8 mouse cellular contexts compared by ENCODE assay signal in the genomic region with DNA sequence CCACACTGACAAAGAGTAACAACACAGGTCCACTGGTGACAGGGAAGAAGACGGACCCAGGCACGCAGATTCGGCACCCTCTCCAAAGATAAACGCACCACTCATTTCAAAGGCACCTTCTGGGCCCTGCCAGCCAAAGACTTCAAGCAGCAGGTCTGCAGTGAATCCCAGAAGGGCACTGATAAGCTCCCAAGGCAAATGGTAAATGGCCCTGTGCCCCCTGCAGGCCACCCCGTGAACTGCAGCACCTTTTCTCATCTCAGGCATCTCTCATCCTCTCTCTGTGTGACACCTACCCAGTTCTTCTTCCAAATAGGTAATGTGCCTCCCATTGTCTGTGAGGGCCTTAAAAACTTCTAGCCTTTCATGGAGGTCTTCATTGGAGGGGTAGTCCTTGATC. TPM values are rescaled to one million over a fixed set of nuclear protein-coding genes. Genes with fewer than 3 reads are reported as not detected.
DNase-seq lines count a peak whose midpoint lies in the region; ATAC-seq and TF ChIP-seq lines count a peak whose summit lies in the region.

No protein-coding gene starts in this region.

- H3K9ac ChIP-seq in forebrain, postnatal 0 days: no peak overlapping the region
- no peak overlapping the region for H3K9ac ChIP-seq in forebrain, embryonic 13.5 days

- peak; percentile 89 for TF ChIP-seq CTCF in forebrain, postnatal 0 days (IDR thresholded peaks at IDR 0.05; ENCODE audit: low read depth)
- TF ChIP-seq CTCF in bone marrow, adult 2 months (IDR thresholded peaks at IDR 0.05; ENCODE audit: control insufficient read depth, insufficient read depth, low read length): peak; percentile 92
- peak; percentile 97 for TF ChIP-seq CTCF in lung, adult 2 months (IDR thresholded peaks at IDR 0.05; ENCODE audit: insufficient read depth, low read length)
- TF ChIP-seq CTCF in small intestine, adult 2 months (IDR thresholded peaks at IDR 0.05; ENCODE audit: extremely low read depth, insufficient read length, insufficient replicate concordance, low read depth, low read length): peak; percentile 97; the same call in 1 of the 2 replicates

- TF ChIP-seq POLR2A in bone marrow, adult 2 months (IDR thresholded peaks at IDR 0.05; ENCODE audit: borderline replicate concordance, control insufficient read depth, low read depth, low read length): no peak
- TF ChIP-seq POLR2A in lung, adult 2 months (IDR thresholded peaks at IDR 0.05; ENCODE audit: borderline replicate concordance, extremely low read depth, low read depth, low read length): no peak
- peak; percentile 20; the same call in 1 of the 2 replicates for TF ChIP-seq POLR2A in small intestine, adult 2 months (IDR thresholded peaks at IDR 0.05; ENCODE audit: low read depth, low read length)

- no peak overlapping the region for H3K4me3 ChIP-seq in forebrain, postnatal 0 days (ENCODE audit: low read depth, low read length)
- H3K4me3 ChIP-seq in forebrain, embryonic 13.5 days: no peak overlapping the region
- no peak overlapping the region for H3K4me3 ChIP-seq in bone marrow, adult 2 months (replicated peaks; ENCODE audit: control insufficient read depth, low read depth, low read length)
- H3K4me3 ChIP-seq in lung, adult 2 months (replicated peaks; ENCODE audit: extremely low read depth, low read depth, low read length): no peak overlapping the region
- H3K4me3 ChIP-seq in small intestine, adult 2 months (ENCODE audit: low read depth, low read length): no peak overlapping the region

- no peak for ATAC-seq in forebrain, postnatal 0 days
- ATAC-seq in forebrain, embryonic 13.5 days: no peak
- peak; percentile 84 for ATAC-seq in erythroblast, adult 5-6 weeks (replicated peaks; ENCODE audit: low FRiP score, poor library complexity, severe bottlenecking)

- peak; percentile 57 for DNase-seq in forebrain, postnatal 0 days
- peak; percentile 82 for DNase-seq in CD4-positive, CD25-positive, alpha-beta regulatory T cell, adult 2 months (ENCODE audit: low read depth, low spot score)
- DNase-seq in kidney, postnatal 36 days: peak; percentile 65 to 88
- DNase-seq in lung, adult 2 months: peak; percentile 79

- no peaks in the 10 kb centered on the region for H3K27me3 ChIP-seq in forebrain, postnatal 0 days (ENCODE audit: insufficient read depth, low read length)
- no peaks in the 10 kb centered on the region for H3K27me3 ChIP-seq in forebrain, embryonic 13.5 days
- H3K27me3 ChIP-seq in small intestine, adult 2 months (ENCODE audit: control insufficient read depth, insufficient read depth, low read length): no peaks in the 10 kb centered on the region

- WGBS in forebrain, postnatal 0 days: 53% methylated on average over 5 of the region's 5 CpGs
- 48% methylated on average over 5 of the region's 5 CpGs for WGBS in forebrain, embryonic 13.5 days
- 28% methylated on average over 5 of the region's 5 CpGs for WGBS in bone marrow, adult 2 months
- WGBS in lung, adult 2 months: 31% methylated on average over 5 of the region's 5 CpGs
- 33% methylated on average over 5 of the region's 5 CpGs for WGBS in small intestine, adult 2 months

- no peaks in the 10 kb centered on the region for H3K9me3 ChIP-seq in forebrain, postnatal 0 days (ENCODE audit: low read length)
- no peaks in the 10 kb centered on the region for H3K9me3 ChIP-seq in forebrain, embryonic 13.5 days (replicated peaks)

- H3K27ac ChIP-seq in forebrain, postnatal 0 days (ENCODE audit: low read depth, low read length): no peak overlapping the region
- no peak overlapping the region for H3K27ac ChIP-seq in forebrain, embryonic 13.5 days
- H3K27ac ChIP-seq in bone marrow, adult 2 months (ENCODE audit: control insufficient read depth, insufficient read depth, low read depth, low read length, poor library complexity): no peak overlapping the region
- H3K27ac ChIP-seq in small intestine, adult 2 months (ENCODE audit: insufficient read depth, low read depth, low read length): no peak overlapping the region

- H3K4me1 ChIP-seq in forebrain, postnatal 0 days (ENCODE audit: insufficient read depth): peaks cover 9% of the 10 kb centered on the region; the same call in 1 of the 2 replicates
- peaks cover 18% of the 10 kb centered on the region for H3K4me1 ChIP-seq in forebrain, embryonic 13.5 days
- H3K4me1 ChIP-seq in bone marrow, adult 2 months (ENCODE audit: control insufficient read depth, insufficient read depth, low read length): peaks cover 7% of the 10 kb centered on the region
- H3K4me1 ChIP-seq in lung, adult 2 months (ENCODE audit: control insufficient read depth, insufficient read depth, low read length): peaks cover 8% of the 10 kb centered on the region
- H3K4me1 ChIP-seq in small intestine, adult 2 months (ENCODE audit: control insufficient read depth, insufficient read depth, insufficient read length, low read length): peaks cover 6% of the 10 kb centered on the region; the same call in 1 of the 2 replicates

- peaks cover 73% of the 10 kb centered on the region for H3K36me3 ChIP-seq in forebrain, postnatal 0 days (ENCODE audit: insufficient read depth)
- H3K36me3 ChIP-seq in forebrain, embryonic 13.5 days (ENCODE audit: poor library complexity, severe bottlenecking): peaks cover 73% of the 10 kb centered on the region
- peaks cover 34% of the 10 kb centered on the region for H3K36me3 ChIP-seq in small intestine, adult 2 months (ENCODE audit: control insufficient read depth, insufficient read depth, low read length)

- H3K4me2 ChIP-seq in forebrain, postnatal 0 days (ENCODE audit: low read depth): no peak overlapping the region
- H3K4me2 ChIP-seq in forebrain, embryonic 13.5 days: no peak overlapping the region

RNA-seq across cellular contexts. Expression of gene Tsc2, which starts 3.8 kb away (rescaled TPM):
- 81.2 and 92.6 TPM in 2 replicates for total RNA-seq in forebrain, postnatal 0 days (2014; rRNA removed)
- 44.2 and 56.2 TPM in 2 replicates for polyA plus RNA-seq in forebrain, postnatal 0 days (2015; fragmentation: Nextera tagmentation; extraction: Ambion mirVana)
- polyA plus RNA-seq in forebrain, embryonic 13.5 days (2015; fragmentation: Nextera tagmentation; extraction: Ambion mirVana): 60.5 and 75.1 TPM in 2 replicates
- polyA plus RNA-seq in bone marrow, adult 2 months (2011; ENCODE audit: insufficient read depth, insufficient read length, low replicate concordance, missing spikeins): 38.1 and 92.1 TPM in 2 replicates
- total RNA-seq in erythroblast, adult 5-6 weeks (2015; ENCODE audit: low replicate concordance): 16.3 and 75.9 TPM in 2 replicates
- 8.6 and 9.0 TPM in 2 replicates for total RNA-seq in erythroblast, adult 5-6 weeks (2017; ENCODE audit: low replicate concordance)
- 220 and 230 TPM in 2 replicates for polyA plus RNA-seq in lung, adult 2 months (2012; rRNA removed)
- polyA plus RNA-seq in small intestine, adult 2 months (2012; rRNA removed): 52.8 and 83.5 TPM in 2 replicates

RNA-seq across cellular contexts. Expression of gene Nthl1, which starts 3.8 kb away (rescaled TPM):
- total RNA-seq in forebrain, postnatal 0 days (2014; rRNA removed): 10.1 and 10.2 TPM in 2 replicates
- 8.6 and 9.8 TPM in 2 replicates for polyA plus RNA-seq in forebrain, postnatal 0 days (2015; fragmentation: Nextera tagmentation; extraction: Ambion mirVana)
- 13.8 and 15.3 TPM in 2 replicates for polyA plus RNA-seq in forebrain, embryonic 13.5 days (2015; fragmentation: Nextera tagmentation; extraction: Ambion mirVana)
- 4.6 and 6.5 TPM in 2 replicates for polyA plus RNA-seq in bone marrow, adult 2 months (2011; ENCODE audit: insufficient read depth, insufficient read length, low replicate concordance, missing spikeins)
- total RNA-seq in erythroblast, adult 5-6 weeks (2015; ENCODE audit: low replicate concordance): 1.0 TPM in 1 of 2 replicates, not detected in the other
- 0.56 and 0.85 TPM in 2 replicates for total RNA-seq in erythroblast, adult 5-6 weeks (2017; ENCODE audit: low replicate concordance)
- 18.8 and 19.3 TPM in 2 replicates for polyA plus RNA-seq in lung, adult 2 months (2012; rRNA removed)
- 6.0 and 7.2 TPM in 2 replicates for polyA plus RNA-seq in small intestine, adult 2 months (2012; rRNA removed)

RNA-seq across cellular contexts. Expression of gene Slc9a3r2, which starts 21.5 kb away (rescaled TPM):
- total RNA-seq in forebrain, postnatal 0 days (2014; rRNA removed): 43.5 and 54.5 TPM in 2 replicates
- 42.0 and 48.3 TPM in 2 replicates for polyA plus RNA-seq in forebrain, postnatal 0 days (2015; fragmentation: Nextera tagmentation; extraction: Ambion mirVana)
- polyA plus RNA-seq in forebrain, embryonic 13.5 days (2015; fragmentation: Nextera tagmentation; extraction: Ambion mirVana): 15.0 and 16.0 TPM in 2 replicates
- 5.2 and 5.9 TPM in 2 replicates for polyA plus RNA-seq in bone marrow, adult 2 months (2011; ENCODE audit: insufficient read depth, insufficient read length, low replicate concordance, missing spikeins)
- total RNA-seq in erythroblast, adult 5-6 weeks (2015; ENCODE audit: low replicate concordance): 0.38 TPM in 1 of 2 replicates, not detected in the other
- 0.56 and 1.8 TPM in 2 replicates for total RNA-seq in erythroblast, adult 5-6 weeks (2017; ENCODE audit: low replicate concordance)
- polyA plus RNA-seq in lung, adult 2 months (2012; rRNA removed): 507 and 712 TPM in 2 replicates
- 35.6 and 44.9 TPM in 2 replicates for polyA plus RNA-seq in small intestine, adult 2 months (2012; rRNA removed)

RNA-seq across cellular contexts. Expression of gene Npw, which starts 29.6 kb away (rescaled TPM):
- not detected in 2 replicates for total RNA-seq in forebrain, postnatal 0 days (2014; rRNA removed)
- polyA plus RNA-seq in forebrain, postnatal 0 days (2015; fragmentation: Nextera tagmentation; extraction: Ambion mirVana): 0.64 and 0.96 TPM in 2 replicates
- polyA plus RNA-seq in forebrain, embryonic 13.5 days (2015; fragmentation: Nextera tagmentation; extraction: Ambion mirVana): not detected in 2 replicates
- not detected in 2 replicates for polyA plus RNA-seq in bone marrow, adult 2 months (2011; ENCODE audit: insufficient read depth, insufficient read length, low replicate concordance, missing spikeins)
- not detected in 2 replicates for total RNA-seq in erythroblast, adult 5-6 weeks (2015; ENCODE audit: low replicate concordance)
- not detected in 2 replicates for total RNA-seq in erythroblast, adult 5-6 weeks (2017; ENCODE audit: low replicate concordance)
- polyA plus RNA-seq in lung, adult 2 months (2012; rRNA removed): 77.9 and 131 TPM in 2 replicates
- 2.0 and 6.5 TPM in 2 replicates for polyA plus RNA-seq in small intestine, adult 2 months (2012; rRNA removed)

RNA-seq across cellular contexts. Expression of gene Zfp598, which starts 40.8 kb away (rescaled TPM):
- 31.2 and 41.5 TPM in 2 replicates for total RNA-seq in forebrain, postnatal 0 days (2014; rRNA removed)
- 14.6 and 15.0 TPM in 2 replicates for polyA plus RNA-seq in forebrain, postnatal 0 days (2015; fragmentation: Nextera tagmentation; extraction: Ambion mirVana)
- polyA plus RNA-seq in forebrain, embryonic 13.5 days (2015; fragmentation: Nextera tagmentation; extraction: Ambion mirVana): 14.9 and 16.2 TPM in 2 replicates
- polyA plus RNA-seq in bone marrow, adult 2 months (2011; ENCODE audit: insufficient read depth, insufficient read length, low replicate concordance, missing spikeins): 19.6 and 29.3 TPM in 2 replicates
- total RNA-seq in erythroblast, adult 5-6 weeks (2015; ENCODE audit: low replicate concordance): 3.7 and 7.9 TPM in 2 replicates
- total RNA-seq in erythroblast, adult 5-6 weeks (2017; ENCODE audit: low replicate concordance): 4.0 and 4.3 TPM in 2 replicates
- 89.7 and 89.8 TPM in 2 replicates for polyA plus RNA-seq in lung, adult 2 months (2012; rRNA removed)
- 41.1 and 85.8 TPM in 2 replicates for polyA plus RNA-seq in small intestine, adult 2 months (2012; rRNA removed)

Comparison
In these comparisons a context has a peak if more than half of its experiments do, and no peak if none do; other contexts are left out.
1. RNA of gene Slc9a3r2, which starts 21.5 kb away (polyA plus RNA-seq): 507 to 712 TPM in lung, adult 2 months; 35.6 to 44.9 TPM in small intestine, adult 2 months, 42.0 to 48.3 TPM in forebrain, postnatal 0 days, 15.0 to 16.0 TPM in forebrain, embryonic 13.5 days and 5.2 to 5.9 TPM in bone marrow, adult 2 months; every median in the first group is over 10 times any median in the second.
2. Peak in every context shown above with its lines, with median percentiles within 50 percentile points of each other: DNase-seq and CTCF ChIP-seq.